Mouse (Mus musculus) MEL (cell line): Measurements from ENCODE around the gene Sacs.

Experiments used
- CTCF ChIP-seq, 3 experiments: IDR thresholded peaks in 2 of 3; conservative IDR thresholded peaks in 1 of 3; 2 replicates each; pipeline ENCODE4 v1.5.1; 2011 to 2012; ENCODE audit warnings: low read length in 3 of 3, low read depth in 2 of 3, mild to moderate bottlenecking in 2 of 3, improper control_type of control experiment in 1 of 3, inconsistent platforms in 1 of 3, mixed read lengths in 1 of 3, moderate library complexity in 1 of 3; ENCODE audit not compliant: control insufficient read depth in 1 of 3, insufficient read depth in 1 of 3, poor library complexity in 1 of 3, severe bottlenecking in 1 of 3
- E2F4 ChIP-seq: IDR thresholded peaks from 2 replicates; pipeline ENCODE4 v1.6.1; 2011; ENCODE audit warnings: low read depth, low read length, improper control_type of control experiment, borderline replicate concordance
- KAT2A ChIP-seq: conservative IDR thresholded peaks from 2 replicates; pipeline ENCODE4 v1.6.1; 2012; ENCODE audit warnings: low read depth, low read length, improper control_type of control experiment, inconsistent platforms
- POLR2A ChIP-seq, 2 experiments: IDR thresholded peaks; 2 replicates each; pipeline ENCODE4 v1.6.1; 2011 to 2012; ENCODE audit warnings: low read length in 2 of 2, mild to moderate bottlenecking in 2 of 2, control low read depth in 1 of 2, improper control_type of control experiment in 1 of 2, low read depth in 1 of 2, moderate library complexity in 1 of 2; ENCODE audit not compliant: control insufficient read depth in 1 of 2, insufficient read depth in 1 of 2, poor library complexity in 1 of 2
- POLR2AphosphoS2 ChIP-seq: IDR thresholded peaks from 2 replicates; pipeline ENCODE4 v1.6.1; 2011; ENCODE audit warnings: low read length, improper control_type of control experiment
- SIN3A ChIP-seq: IDR thresholded peaks from 2 replicates; pipeline ENCODE4 v1.6.1; 2012; ENCODE audit warnings: low read length, improper control_type of control experiment, inconsistent platforms
- ZMIZ1 ChIP-seq: IDR thresholded peaks from 2 replicates; pipeline ENCODE4 v1.6.1; 2012; ENCODE audit warnings: low read depth, mild to moderate bottlenecking, inconsistent platforms, low read length, improper control_type of control experiment, moderate library complexity

DNA sequence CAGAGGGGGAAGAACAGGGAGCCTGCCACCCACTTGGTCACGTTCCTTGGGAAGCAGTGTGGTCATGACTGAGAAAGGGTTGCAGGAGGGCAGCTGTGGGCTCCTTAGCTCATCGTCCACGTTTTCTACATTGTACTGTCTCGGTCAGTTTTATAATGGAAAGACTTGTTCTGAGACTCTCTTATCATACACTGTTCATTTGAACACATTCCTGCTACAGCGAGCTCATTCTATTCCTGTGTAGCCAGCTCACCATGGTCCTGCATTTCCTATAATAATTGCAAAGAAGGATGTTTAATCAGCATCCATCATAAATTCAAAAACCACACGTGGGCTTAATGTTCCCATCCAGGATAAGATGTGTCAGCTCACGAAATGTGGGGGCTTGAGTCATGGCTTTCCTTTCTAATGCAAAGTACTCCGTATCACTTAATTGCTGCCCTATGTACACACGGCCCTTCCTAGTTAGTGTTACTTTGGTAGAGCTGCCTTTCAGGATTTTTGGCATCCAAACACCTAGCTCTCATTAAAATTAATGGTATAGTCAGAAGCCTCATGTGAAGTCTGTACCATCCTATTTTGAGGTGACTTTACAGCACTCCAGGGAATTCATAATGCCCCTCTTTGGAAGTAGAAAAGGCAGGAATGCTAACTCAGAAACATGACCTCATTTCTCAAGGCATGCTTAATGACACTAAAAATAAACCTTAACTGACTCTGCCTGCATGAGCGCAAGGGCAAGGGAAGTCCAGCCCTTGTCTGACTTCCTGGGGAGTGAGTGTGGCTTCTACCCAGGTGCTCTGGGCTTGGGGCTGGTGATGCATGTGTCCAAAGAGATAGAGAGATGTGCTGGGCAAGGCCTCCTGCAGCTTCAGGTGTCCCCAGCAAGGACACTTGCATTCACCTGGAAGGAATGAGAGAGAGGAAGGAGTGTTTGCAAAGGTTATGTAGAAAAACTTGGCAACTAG is 23.4 kb downstream of the Sacs start:
- TF ChIP-seq CTCF (IDR thresholded peaks at IDR 0.05 in 2 of 3, conservative IDR thresholded peaks at IDR 0.05 in 1 of 3; ENCODE audit: control insufficient read depth in 1 of 3, insufficient read depth in 1 of 3, low read depth in 2 of 3, low read length in 3 of 3, poor library complexity in 1 of 3, severe bottlenecking in 1 of 3) (no peak), ZMIZ1 (no peak), POLR2A (IDR thresholded peaks at IDR 0.05; ENCODE audit: control insufficient read depth in 1 of 2, insufficient read depth in 1 of 2, low read depth in 1 of 2, low read length in 2 of 2, poor library complexity in 1 of 2) (no peak), E2F4 (no peak), KAT2A (no peak), SIN3A (no peak), POLR2AphosphoS2 (no peak)
